Mouse (Mus musculus) layer of hippocampus, adult 2 months (tissue): Measurements from ENCODE around the gene Mdm2. TPM values are rescaled to one million over a fixed set of nuclear protein-coding genes. Genes with fewer than 3 reads are reported as not detected.
A peak's percentile ranks its signal among the peaks of the same experiment; 100 is the strongest.
"Not testable (repeated sequence)": the region's sequence is repeated elsewhere in the genome, so short reads cannot be mapped to it uniquely, and the experiment has no call there.

Source experiments
- DNase-seq, 2 experiments: peaks; one replicate each; pipeline ENCODE4 v3.0.0; 2022; ENCODE audit warnings: low spot score in 2 of 2
- H3K27ac ChIP-seq: fragments of 200-600 bp; 2 replicates; pipeline ENCODE4 v1.8.1; 2022
- H3K4me3 ChIP-seq: fragments of 200-600 bp; 2 replicates; pipeline ENCODE4 v1.8.1; 2022; ENCODE audit warnings: mild to moderate bottlenecking
- CTCF ChIP-seq: fragments of 200-600 bp; conservative IDR thresholded peaks from 2 replicates; pipeline ENCODE4 v1.8.1; 2022; ENCODE audit warnings: antibody characterized with exemption, mild to moderate bottlenecking, moderate library complexity
- long read RNA-seq, 2 experiments: library from polyadenylated mRNA; stranded (forward); transcript quantifications; one replicate each; pipeline ENCODE4 v2.0.0; 2021; ENCODE audit warnings: borderline mapping rate in 2 of 2
- total RNA-seq, 2 experiments: library from RNA; stranded (reverse); gene quantifications; 2 replicates each; pipeline ENCODE4 v1.2.3; 2021

Mdm2 gene
- 10 to 100 TPM; 55.1 to 66.0 TPM for total RNA-seq
- long read RNA-seq, experiment 1, transcript Mdm2-201 (12 exons, 3,099 nt) = major isoform, 21 of 42 reads
- long read RNA-seq, experiment 1, partial matches to known transcripts = 3 of 42 reads
- long read RNA-seq, experiment 1, other reads (novel, unspliced or antisense) = 16 of 42 reads
- long read RNA-seq, experiment 2, transcript Mdm2-201 (12 exons, 3,099 nt) = major isoform, 23 of 45 reads
- long read RNA-seq, experiment 2, partial matches to known transcripts = 4 of 45 reads
- long read RNA-seq, experiment 2, other reads (novel, unspliced or antisense) = 18 of 45 reads

DNA sequence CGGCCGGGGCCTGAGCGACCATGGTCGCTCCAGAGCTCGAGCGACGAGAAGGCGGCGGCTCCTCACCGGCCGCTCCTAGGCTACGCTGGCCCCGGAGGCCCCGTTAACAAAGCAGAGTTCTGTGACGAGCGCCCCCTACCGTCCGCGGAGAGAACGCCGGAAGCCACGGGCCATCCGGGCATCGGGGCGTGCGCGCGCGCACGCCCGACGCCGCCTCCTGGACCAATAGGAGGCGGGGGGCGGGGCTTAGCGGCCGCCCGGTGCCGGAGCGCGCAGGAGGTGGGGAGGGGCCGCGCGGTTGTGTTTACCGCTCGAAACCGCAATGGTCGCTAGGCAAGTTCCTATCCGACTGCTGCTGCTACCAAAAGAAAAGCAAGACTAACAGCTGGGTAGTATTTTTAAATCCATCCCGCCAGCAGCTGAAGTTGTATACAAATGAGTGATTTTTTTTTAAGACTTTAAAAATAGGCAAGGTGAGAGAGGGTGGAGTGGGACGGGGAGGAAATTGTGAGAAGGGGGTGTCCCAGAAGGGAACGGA is at the start of gene Mdm2:
TSS of gene Mdm2 (minus strand) at position 155 of the 538 bp plus-strand sequence.
- peak within 1 kb of the TSS; percentile 98 for H3K4me3 ChIP-seq
- peak; percentile 88 for TF ChIP-seq CTCF
- peak within 1 kb of the TSS; percentile 100 for H3K27ac ChIP-seq
- peak; percentile 92 to 99 for DNase-seq

DNA sequence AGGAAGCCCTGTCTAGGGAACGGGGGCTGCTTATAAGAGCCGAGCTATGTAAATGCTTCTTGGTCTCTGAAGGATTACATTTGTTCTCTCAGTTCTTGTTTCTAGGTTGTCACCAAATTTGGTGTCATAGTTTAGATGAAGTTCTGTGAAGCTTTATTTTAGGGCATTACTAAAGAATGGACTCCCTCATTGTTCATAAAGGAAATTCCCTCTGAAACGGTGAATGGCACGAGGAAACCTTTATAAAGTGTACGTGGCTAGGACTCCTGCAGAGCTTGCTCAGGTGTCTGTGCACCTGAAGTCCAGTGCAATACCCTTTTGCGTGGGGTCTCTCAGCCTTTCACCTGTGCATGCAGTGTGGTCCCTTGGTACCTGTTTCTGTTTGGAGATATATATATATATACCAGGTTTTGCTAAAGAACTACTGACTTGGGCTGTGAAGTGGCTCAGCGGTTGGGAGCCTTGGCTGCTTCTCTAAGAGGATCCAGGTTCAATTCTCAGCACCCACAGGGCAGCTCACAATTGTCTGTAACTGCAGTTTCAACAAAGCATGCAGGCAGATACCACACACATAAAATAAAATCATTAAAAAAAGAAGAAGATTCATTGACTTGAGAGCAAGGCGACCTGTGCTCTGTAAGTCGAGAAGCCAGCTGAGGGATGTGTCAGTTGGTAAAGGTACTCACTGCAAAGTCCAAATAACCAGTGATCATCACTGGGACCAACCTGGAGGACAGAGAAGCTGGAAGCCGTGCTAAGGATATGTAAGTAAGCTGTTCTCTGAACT is 49.5 kb upstream of the Mdm2 start:
- no peak for TF ChIP-seq CTCF
- no peak overlapping the region for H3K27ac ChIP-seq
- no peak overlapping the region for H3K4me3 ChIP-seq
- DNase-seq = no peak

DNA sequence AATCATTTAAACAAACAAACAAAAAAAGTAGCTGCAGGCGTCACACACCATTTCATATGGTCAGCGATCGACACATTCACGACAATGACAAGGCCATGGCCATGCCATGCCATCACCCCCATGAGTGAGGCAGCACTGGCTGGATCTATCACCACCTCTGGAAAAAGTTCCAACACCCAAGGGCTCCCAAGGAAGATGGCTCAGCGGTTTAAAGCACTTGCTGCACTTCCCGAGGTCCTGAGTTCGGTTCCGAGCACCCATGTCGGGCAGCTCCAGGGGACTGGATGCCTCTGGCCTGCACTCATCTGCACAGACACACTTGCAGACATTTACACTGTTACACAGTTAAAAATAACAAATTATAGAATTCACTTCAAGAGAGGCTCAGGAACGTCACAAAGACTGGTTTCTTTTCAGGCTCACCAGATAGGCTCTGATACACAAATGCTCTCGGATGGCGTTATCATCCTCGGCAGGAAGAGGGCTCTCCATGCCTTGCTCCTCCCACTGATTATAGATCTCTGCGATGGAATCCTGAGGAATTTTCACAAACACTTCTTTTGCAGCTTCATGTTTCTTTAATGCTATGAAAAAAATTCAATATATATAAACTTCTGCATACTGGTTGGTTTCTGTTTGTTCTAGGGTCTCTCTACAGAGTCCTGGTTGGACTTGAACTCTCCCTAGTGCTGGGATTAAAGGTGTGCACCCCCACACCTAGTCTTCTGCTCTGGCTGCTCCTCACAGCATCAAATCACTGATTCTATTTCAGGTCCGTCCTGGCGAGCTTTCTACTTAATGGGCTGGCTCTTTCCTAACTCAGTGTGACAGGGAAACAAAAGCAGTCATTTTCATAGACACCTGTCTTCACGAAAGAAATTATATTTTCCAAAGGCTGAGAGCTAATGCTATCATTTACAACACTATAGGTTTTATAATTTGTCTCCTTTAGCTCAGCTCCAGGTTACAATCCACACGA is 48.5 kb upstream of the Mdm2 start:
- TF ChIP-seq CTCF = no peak
- H3K27ac ChIP-seq = no peak overlapping the region
- no peak overlapping the region for H3K4me3 ChIP-seq
- no peak for DNase-seq

GRCm38 (mm10) chr10:117758344-117758743 is 47.8 kb upstream of the Mdm2 start:
- not testable (repeated sequence) for H3K4me3 ChIP-seq

GRCm38 (mm10) chr10:117757796-117758342 is 47.3 kb upstream of the Mdm2 start:
- H3K4me3 ChIP-seq = no peak overlapping the region
- no peak for TF ChIP-seq CTCF
- no peak overlapping the region for H3K27ac ChIP-seq
- no peak for DNase-seq

More at GRCm38 (mm10) chr10:117758344-117758743, 47.8 kb upstream of the Mdm2 start:
- H3K27ac ChIP-seq, DNase-seq: not testable (repeated sequence)

DNA sequence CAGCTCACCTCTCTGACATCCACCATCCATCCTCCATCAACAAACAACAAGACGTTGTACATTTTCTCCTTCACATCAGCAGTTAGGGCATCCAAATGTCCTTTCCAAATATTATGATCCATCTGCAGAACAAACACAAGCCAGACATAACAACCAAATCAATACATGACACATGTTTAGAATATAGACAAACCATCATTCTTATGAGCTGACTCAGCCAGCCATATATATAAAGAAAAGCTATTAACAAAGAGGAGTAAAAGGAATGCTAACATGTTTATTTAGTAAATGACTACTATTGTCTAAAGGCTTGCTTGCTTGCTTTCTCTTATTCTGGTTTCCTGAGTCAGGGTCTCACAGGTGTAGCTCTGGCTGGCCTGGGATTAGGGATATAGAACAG is 46.7 kb upstream of the Mdm2 start:
- no peak overlapping the region for H3K27ac ChIP-seq
- H3K4me3 ChIP-seq = no peak overlapping the region
- DNase-seq = no peak
- no peak for TF ChIP-seq CTCF

DNA sequence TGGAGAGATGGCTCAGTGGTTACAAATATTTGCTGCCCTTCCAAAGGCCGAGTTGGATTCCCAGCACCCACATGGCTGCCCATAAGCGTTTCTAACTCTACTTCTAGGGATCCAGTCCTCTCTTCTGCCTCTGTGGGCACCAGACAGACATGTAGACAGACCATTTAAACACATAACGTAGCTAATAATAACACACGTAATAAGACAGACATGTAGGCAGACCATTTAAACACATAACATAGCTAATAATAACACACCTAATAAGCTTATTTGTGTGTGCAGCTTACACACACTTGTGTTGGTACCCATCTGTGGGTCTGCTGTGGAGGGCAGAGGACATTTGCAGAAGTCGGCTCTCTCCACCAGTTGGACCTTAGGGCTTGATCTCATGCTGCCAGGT is 46.2 kb upstream of the Mdm2 start:
- DNase-seq = no peak
- TF ChIP-seq CTCF = no peak
- no peak overlapping the region for H3K4me3 ChIP-seq
- H3K27ac ChIP-seq = no peak overlapping the region

DNA sequence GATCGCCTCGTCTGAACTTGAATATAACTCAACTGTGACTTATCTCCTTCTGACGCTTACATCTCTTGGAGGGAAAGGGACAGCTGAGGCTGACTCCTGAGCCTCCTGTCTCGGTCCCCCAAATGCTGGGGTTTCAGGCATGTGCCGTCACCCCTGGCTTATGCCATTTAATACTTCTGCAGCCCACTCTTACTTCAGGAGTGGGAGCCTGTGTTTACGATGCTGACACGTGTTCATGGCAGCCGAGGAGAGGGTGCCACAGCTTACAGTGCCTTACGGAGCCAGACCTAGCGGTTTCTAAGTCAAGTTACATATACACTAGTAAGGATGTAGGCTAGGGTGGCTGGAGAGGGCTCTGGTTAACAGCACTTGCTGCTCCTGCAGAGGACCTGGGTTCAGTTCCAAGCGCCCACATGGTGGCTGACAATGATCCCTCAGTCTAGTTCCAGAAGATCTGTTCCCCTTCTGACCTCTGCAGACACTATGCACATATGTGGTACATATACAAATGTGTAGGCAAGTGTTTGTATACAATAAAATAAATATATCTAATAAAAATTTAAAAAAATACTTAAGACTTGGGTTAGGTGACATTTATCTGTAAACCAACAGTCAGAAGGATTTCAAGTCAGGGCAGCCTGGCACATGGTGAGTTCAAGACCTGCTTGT is 45.4 kb upstream of the Mdm2 start:
- no peak overlapping the region for H3K4me3 ChIP-seq
- peak overlapping the region; percentile 14; the same call in 1 of the 2 replicates for H3K27ac ChIP-seq
- DNase-seq = no peak
- no peak for TF ChIP-seq CTCF

DNA sequence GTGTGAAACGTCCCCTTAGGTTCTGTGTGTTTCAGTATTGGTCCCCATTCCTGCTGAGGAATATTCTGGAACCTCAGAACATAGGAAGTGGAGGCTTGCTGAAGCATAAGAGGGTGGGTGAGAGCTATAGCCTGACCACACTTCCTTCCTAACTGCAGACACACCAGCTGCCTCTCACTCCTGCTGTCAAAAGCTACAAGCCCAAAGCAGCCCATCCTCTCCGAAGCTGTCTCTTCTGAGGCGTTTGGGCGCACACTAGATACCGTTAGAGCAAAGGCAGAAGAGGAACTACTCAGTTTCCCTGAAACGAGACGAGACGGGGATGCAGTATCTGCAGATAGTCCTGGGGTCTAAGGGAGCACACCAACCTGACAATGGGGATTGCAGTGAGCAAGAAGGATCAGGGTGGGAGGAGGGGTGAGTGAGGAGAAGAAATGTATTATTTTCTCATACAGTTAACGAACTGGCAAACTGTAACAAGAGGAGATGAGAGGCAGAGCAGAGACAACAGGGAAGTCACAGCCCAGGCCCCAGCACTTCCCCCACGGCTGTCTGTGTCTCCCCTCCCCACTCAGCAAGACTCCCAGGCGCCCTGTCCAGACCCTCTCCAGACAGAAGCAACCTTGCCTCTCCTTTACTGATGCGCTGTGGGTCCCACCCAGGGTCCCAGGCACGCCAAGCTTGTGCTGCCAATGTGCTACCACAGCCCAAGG is 44.7 kb upstream of the Mdm2 start:
- Histone ChIP-seq H3K4me3 (no peak overlapping the region), H3K27ac (peak overlapping the region; percentile 14; the same call in 1 of the 2 replicates)
- DNase-seq = no peak
- no peak for TF ChIP-seq CTCF

GRCm38 (mm10) chr10:117754609-117754940 is 44.0 kb upstream of the Mdm2 start:
- no peak for DNase-seq
- H3K27ac ChIP-seq = 0 out of 2 replicates have a peak overlapping the region, but pooled peaks have one; percentile 20
- no peak overlapping the region for H3K4me3 ChIP-seq
- TF ChIP-seq CTCF = no peak

DNA sequence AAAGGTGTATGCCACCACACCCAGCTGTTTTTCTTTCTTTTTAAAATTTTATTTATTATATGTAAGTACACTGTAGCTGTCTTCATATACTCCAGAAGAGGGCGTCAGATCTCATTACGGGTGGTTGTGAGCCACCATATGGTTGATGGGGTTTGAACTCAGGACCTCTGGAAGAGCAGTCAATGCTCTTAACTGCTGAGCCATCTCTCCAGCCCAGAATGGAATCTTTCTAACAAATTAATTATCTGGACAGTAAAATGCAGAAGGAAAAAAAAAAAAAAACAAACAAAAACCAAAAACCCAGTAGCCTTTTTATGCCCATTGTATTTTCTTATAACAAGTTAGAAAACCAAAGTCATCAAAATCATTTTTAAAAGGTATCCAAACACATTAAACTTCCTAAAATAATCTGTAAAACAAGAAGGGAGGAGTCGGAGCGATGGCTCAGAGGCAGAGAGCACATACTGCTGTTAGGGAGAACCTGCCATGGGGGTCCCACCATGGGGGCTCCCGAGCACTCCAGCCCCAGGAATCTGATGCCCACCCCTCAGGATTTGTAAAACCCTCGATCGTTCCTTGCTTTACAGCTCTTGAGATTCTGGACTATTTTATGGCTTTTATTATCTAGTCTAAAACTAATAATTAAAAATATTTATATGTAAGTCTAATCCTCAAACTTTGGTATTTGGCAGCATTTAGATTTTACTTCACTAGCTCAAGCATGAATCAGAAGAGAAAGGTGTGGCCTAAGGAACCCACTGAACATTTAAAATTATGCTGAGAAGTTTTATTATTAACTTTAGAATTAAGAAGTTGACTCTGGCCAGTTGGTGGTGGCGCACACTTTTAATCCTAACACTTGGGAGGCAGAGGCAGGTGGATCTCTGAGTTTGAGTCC is 43.4 kb upstream of the Mdm2 start:
- DNase-seq = no peak
- Histone ChIP-seq H3K4me3 (no peak overlapping the region), H3K27ac (no peak overlapping the region)
- no peak; the same call in 1 of the 2 replicates for TF ChIP-seq CTCF
